Mouse (Mus musculus): ENCODE measurements at regions not wholly inside any gene's neighbourhood (a gene's known extent, or its start where the extent isn't known, plus 50 kb on each side); places are given as distances from the start of the nearest gene placed in this dataset.

GRCm38 (mm10) chr4:70844742-70845141, 309.9 kb upstream of the Megf9 start:
- no peak for DNase-seq

GRCm38 (mm10) chr4:70810956-70811316, 276.1 kb upstream of the Megf9 start:
- DNase-seq, result no peak

DNA sequence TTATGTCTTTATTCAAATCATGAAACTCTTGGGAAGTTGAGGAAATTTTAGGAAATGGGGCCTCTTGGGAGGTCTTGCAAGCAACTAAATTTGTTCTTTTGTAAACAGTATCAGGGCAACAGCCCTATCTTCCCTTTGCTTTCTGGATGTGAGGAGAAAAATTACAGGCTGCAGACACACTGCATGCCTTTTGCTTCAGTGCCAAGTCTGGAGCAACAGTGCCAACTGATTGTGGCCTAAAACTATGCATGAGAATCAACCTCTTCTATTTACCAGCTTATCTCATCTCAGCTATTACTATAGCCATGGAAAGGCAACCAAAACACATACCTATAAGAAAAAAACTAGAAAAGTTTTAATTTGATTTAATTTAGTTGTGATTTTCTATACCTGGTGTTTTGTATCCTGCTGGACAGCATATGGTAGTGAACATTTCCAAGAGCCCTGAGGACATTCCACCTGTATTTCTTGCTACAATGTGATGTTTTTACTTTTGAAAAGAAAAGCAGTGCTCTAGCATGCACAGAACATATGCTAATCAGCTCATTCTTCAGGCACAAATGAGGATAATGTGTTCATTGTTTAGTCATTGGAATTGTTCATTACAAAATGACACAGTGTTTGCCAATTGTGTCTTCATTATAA, 275.6 kb upstream of the Megf9 start:
- DNase-seq, result no peak

GRCm38 (mm10) chr4:70804925-70805342, 270.1 kb upstream of the Megf9 start:
- no peak for DNase-seq

- no peak for DNase-seq
Observed at GRCm38 (mm10) chr4:70798483-70798882, 263.7 kb upstream of the Megf9 start.

DNA sequence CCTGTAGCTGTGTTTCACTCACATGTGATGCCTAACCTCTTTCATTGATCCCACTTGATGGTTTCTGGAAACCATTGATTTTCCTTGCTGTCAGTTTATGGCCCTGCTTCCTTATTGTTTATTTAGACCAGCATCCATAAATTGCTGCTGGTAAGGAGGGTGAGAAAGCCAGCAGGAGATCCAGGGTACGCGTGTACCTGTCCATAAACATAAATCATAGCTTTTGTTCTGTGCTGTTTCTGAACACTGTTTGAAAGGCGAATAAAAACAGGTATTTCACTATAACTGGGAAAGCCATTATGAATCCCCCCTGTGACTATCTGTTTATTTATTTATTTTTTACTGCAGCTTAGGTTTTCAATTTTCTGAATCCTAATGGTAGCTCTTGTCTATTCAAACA, 263.1 kb upstream of the Megf9 start:
- no peak for DNase-seq

GRCm38 (mm10) chr4:70783487-70783886, 248.7 kb upstream of the Megf9 start:
- no peak for DNase-seq

DNA sequence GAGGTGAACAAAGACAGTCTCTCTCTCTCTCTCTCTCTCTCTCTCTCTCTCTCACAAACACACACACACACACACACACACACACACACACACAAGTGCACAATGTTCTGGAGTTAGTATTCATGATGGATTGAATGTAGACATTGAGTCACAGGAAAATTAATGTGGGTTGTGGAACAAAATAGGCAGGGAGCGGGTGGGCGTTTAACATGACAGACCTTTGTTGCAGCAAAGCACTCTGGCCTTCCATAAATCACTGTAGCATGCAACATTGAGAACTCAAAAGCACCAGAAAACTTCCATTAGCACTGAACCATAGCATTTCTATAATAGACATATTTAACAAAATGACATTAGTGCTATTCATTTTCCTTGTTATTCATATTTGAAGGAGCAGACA, 246.8 kb upstream of the Megf9 start:
- DNase-seq, result no peak

DNA sequence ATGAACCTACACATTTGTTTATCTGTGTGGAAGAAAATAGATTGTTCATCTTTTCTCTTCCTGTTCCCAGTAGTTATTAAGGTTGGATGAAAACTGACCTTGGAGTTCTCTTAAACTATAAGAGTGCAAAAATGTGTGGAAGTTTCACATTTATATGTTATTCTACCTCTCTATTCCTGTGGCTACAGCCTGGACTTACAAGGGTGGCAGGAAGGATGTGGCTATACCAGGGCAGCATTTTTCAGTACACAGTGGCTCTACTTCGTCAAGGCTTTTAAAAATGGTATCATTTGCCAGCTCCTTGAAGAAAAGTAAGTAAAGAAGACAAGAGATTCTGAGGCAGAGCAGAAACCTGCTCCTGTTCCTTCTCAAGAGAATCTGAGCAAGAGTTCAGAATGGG, 241.5 kb upstream of the Megf9 start:
- DNase-seq, result no peak

- no peak for DNase-seq
Observed at GRCm38 (mm10) chr4:70743425-70743824, 208.6 kb upstream of the Megf9 start.

DNA sequence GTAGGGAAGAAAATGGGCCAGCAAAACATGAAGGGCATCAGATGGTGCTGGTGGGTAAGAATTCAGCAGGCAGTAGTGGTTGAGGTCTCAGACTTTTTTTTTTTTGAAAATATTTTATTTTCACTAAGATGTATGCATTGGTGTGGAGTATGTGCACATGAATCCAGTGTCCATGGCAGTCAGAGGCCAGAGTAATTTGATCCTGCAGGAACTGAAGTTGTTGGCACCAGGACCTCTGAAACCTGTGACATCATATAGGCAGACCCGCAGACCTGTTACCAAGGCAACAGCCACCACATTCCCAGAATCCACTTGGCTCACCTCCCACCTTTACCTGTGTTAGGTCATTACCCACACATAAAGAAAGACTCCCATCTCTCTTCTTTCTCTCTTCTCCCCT, 207.2 kb upstream of the Megf9 start:
- no peak for DNase-seq

- DNase-seq, result no peak
Observed at GRCm38 (mm10) chr4:70741121-70741520, 206.3 kb upstream of the Megf9 start.

GRCm38 (mm10) chr4:70709126-70709689, 174.4 kb upstream of the Megf9 start:
- peak in 1 of 2 experiments; percentile 52 for DNase-seq

DNA sequence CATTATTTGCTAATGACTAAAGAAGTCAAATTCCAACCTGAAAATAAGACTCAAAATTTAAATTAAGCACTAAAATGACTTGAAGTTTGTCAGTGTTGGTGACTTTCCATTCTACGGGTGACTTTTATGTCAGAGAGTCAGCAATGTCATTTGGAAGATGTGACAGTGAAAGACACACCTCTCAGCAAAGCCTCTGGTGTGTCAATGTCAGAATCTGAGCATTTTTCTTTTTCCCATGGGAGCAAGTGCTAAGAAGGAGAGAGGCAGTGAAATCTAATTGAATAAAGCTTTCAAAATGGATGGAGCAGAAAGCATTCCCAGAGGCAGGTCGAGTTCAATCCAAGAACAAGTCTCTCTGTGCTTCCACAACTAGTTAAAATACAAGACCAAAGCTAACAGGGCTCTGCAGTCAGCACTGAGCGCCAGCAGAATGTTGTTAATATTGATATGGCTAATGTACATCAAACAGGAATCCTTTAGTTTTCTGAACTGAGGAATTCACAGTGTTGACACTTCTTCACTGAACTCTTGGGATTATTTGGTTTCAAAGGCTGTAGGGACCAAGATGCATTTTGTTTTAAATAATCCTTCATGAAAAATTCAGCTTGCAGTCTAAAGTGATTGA, 170.4 kb upstream of the Megf9 start:
- DNase-seq, result no peak

DNA sequence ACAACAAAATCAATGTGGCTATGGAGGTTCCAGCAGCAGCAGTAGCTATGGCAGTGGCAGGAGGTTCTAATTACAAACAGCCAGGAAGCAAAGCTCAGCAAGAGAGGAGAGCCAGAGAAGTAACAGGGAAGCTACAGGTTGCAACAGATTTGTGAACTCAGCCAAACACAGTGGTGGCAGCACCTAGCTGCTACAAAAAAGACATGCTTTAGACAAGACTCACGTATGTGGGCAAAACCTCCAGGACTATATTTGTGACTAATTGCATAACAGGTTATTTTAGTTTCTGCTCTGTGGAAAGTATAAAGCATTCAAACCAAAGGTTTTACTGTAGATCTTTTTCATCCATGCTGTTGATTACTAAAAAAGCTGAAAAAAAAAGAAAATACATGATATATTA, 166.1 kb upstream of the Megf9 start:
- DNase-seq, result no peak

DNA sequence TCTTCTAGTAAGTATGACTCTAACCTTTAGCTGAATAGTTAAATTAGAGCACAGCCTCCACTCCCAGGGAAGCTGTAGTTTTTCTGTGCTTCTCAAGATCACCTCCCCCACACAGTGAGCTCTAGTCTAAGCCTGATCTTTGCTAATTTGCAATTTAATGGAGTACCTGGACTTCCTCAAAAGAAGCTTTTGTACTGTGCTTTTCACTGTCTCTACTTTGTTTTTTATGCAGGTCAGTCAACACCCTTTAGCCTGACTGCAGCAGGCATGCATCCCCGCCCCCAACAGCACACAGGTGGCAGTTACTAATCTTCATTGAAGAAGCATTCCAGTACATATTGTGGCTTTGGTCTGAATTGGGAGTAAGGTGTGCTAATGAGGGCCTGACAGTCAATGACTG, 129.4 kb upstream of the Megf9 start:
- no peak for DNase-seq

DNA sequence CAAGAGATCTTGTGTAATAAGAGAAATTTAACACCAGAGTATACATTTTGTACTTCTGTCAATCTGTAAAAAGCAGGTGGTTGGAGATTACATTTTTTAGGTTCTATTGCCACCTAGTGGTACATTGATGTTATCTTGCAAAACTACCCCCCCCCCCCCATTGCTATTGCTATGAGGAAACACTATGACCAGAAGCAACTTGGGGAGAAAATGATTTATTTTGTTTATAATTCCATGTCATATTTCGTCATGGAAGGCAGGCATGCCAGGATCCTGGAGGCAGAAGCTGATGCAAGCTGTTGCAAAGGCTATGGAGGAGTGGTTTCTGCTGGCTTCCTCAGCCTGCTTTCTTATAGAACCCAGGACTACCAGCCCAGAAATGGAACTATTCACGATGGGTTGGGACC, 86.6 kb upstream of the Megf9 start:
- DNase-seq, result peak in 1 of 2 experiments; percentile 3

GRCm38 (mm10) chr4:70619636-70620287, 85.0 kb upstream of the Megf9 start:
- DNase-seq, result no peak

GRCm38 (mm10) chr4:70615794-70616193, 81.0 kb upstream of the Megf9 start:
- DNase-seq, result no peak

- no peak for DNase-seq
Observed at GRCm38 (mm10) chr4:70614411-70614810, 79.6 kb upstream of the Megf9 start.

GRCm38 (mm10) chr4:70603209-70603852, 68.5 kb upstream of the Megf9 start:
- peak in 1 of 2 experiments; percentile 25 for DNase-seq

GRCm38 (mm10) chr4:70601301-70601700, 66.5 kb upstream of the Megf9 start:
- DNase-seq, result peak in 1 of 2 experiments; percentile 9

All from kidney, postnatal 25 days (tissue).